Mouse (Mus musculus) CH12.LX (cell line): ENCODE results near the gene Slc26a8.

ENCODE experiments used
- CHD1 ChIP-seq: IDR thresholded peaks from 2 replicates; pipeline ENCODE4 v1.6.1; 2012; ENCODE audit warnings: low read depth, low read length, improper control_type of control experiment, inconsistent platforms
- CTCF ChIP-seq, 2 experiments: IDR thresholded peaks in 1 of 2; conservative IDR thresholded peaks in 1 of 2; 2 replicates each; pipeline ENCODE4 v1.5.1; 2011 to 2012; ENCODE audit warnings: low read depth in 2 of 2, low read length in 2 of 2, improper control_type of control experiment in 1 of 2, inconsistent platforms in 1 of 2, mild to moderate bottlenecking in 1 of 2, moderate library complexity in 1 of 2
- EP300 ChIP-seq: IDR thresholded peaks from 2 replicates; pipeline ENCODE4 v1.6.1; 2011; ENCODE audit warnings: low read length, improper control_type of control experiment
- HCFC1 ChIP-seq: IDR thresholded peaks from 2 replicates; pipeline ENCODE4 v1.6.1; 2012; ENCODE audit warnings: low read depth, mild to moderate bottlenecking, inconsistent platforms, low read length, improper control_type of control experiment
- IRF4 ChIP-seq: IDR thresholded peaks from 2 replicates; pipeline ENCODE4 v1.6.1; 2014; ENCODE audit warnings: low read depth, mild to moderate bottlenecking, inconsistent platforms, low read length, improper control_type of control experiment
- MAFK ChIP-seq: IDR thresholded peaks from 2 replicates; pipeline ENCODE4 v1.6.1; 2011; ENCODE audit warnings: low read length, improper control_type of control experiment; ENCODE audit not compliant: insufficient replicate concordance
- MAX ChIP-seq: IDR thresholded peaks from 2 replicates; pipeline ENCODE4 v1.6.1; 2011; ENCODE audit warnings: low read length, improper control_type of control experiment
- MAZ ChIP-seq: IDR thresholded peaks from 2 replicates; pipeline ENCODE4 v1.6.1; 2012; ENCODE audit warnings: low read depth, mild to moderate bottlenecking, inconsistent platforms, low read length, improper control_type of control experiment, moderate library complexity
- RAD21 ChIP-seq: IDR thresholded peaks from 2 replicates; pipeline ENCODE4 v1.6.1; 2011; ENCODE audit warnings: low read depth, mild to moderate bottlenecking, low read length, improper control_type of control experiment, moderate library complexity
- UBTF ChIP-seq: IDR thresholded peaks from 2 replicates; pipeline ENCODE4 v1.6.1; 2012; ENCODE audit warnings: low read depth, mild to moderate bottlenecking, inconsistent platforms, low read length, improper control_type of control experiment, moderate library complexity
- ZC3H11A ChIP-seq: IDR thresholded peaks from 2 replicates; pipeline ENCODE4 v1.6.1; 2012; ENCODE audit warnings: low read depth, mild to moderate bottlenecking, inconsistent platforms, low read length, improper control_type of control experiment
- ZMIZ1 ChIP-seq: IDR thresholded peaks from 2 replicates; pipeline ENCODE4 v1.6.1; 2012; ENCODE audit warnings: low read depth, mild to moderate bottlenecking, inconsistent platforms, low read length, improper control_type of control experiment
- ZNF384 ChIP-seq: IDR thresholded peaks from 2 replicates; pipeline ENCODE4 v1.6.1; 2012; ENCODE audit warnings: low read depth, low read length, improper control_type of control experiment, inconsistent platforms

DNA sequence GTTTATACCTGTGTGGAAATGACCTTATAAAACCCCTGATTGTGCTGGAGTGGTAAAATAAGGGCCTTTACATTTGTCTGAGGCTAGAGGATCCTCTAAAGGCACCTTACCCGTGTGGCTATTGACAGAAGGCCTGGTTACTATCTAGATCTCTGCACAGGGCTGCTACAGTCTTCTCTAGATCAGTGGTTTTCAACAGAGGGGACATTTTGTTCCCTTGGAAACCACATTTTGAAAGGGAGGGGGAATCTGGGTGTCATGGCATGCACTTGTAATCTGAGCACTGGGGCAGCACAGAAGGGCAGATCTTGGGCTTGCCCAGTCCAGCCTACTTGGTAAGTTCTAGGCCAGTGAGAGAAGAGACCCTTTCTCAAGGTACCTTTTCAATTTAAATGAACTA lies 16.7 kb upstream of the Slc26a8 start:
- TF ChIP-seq EP300 (no peak), UBTF (no peak), ZC3H11A (no peak), IRF4 (no peak), HCFC1 (no peak), CTCF (conservative IDR thresholded peaks at IDR 0.05 in 1 of 2, IDR thresholded peaks at IDR 0.05 in 1 of 2; ENCODE audit: low read depth in 2 of 2, low read length in 2 of 2) (no peak), CHD1 (no peak), MAZ (no peak), MAX (no peak), MAFK (no peak), ZNF384 (no peak), ZMIZ1 (no peak), RAD21 (no peak)
